Mouse (Mus musculus): ENCODE results near the gene Pxmp4. TPM values are rescaled to one million over a fixed set of nuclear protein-coding genes. Genes with fewer than 3 reads are reported as not detected.

Gene Pxmp4
- polyA plus RNA-seq, 1 experiment, result 22.7 TPM

- 66% methylated on average over 19 of the region's 19 CpGs for WGBS
- DNase-seq (ENCODE audit: low read depth, low spot score), result no peak
Observed at GRCm38 (mm10) chr2:154614841-154615576, 11.5 kb upstream of the Pxmp4 start.

GRCm38 (mm10) chr2:154613118-154614115 lies 9.9 kb upstream of the Pxmp4 start, which contains the start of the genes Zfp341 and 4930519P11Rik:
TSS of gene Zfp341 (plus strand) at chr2:154613297.
TSS of gene 4930519P11Rik (minus strand) at chr2:154613437.
- peak; percentile 60 for DNase-seq (ENCODE audit: low read depth, low spot score)
- 1% methylated on average over 92 of the region's 98 CpGs for WGBS

- DNase-seq (ENCODE audit: low read depth, low spot score), result no peak
- WGBS, result 53% methylated on average over 10 of the region's 10 CpGs
Observed at GRCm38 (mm10) chr2:154609050-154609767, 5.7 kb upstream of the Pxmp4 start.

GRCm38 (mm10) chr2:154606965-154607364 lies 3.5 kb upstream of the Pxmp4 start:
- DNase-seq (ENCODE audit: low read depth, low spot score), result no peak
- 71% methylated on average over 1 of the region's 1 CpGs for WGBS

- WGBS, result 12% methylated on average over 7 of the region's 7 CpGs
- DNase-seq (ENCODE audit: low read depth, low spot score), result no peak
Observed at GRCm38 (mm10) chr2:154604156-154604555, 648 bp upstream of the Pxmp4 start.

GRCm38 (mm10) chr2:154603007-154603637 lies 386 bp downstream of the Pxmp4 start:
- 3% methylated on average over 22 of the region's 22 CpGs for WGBS
- peak; percentile 37 for DNase-seq (ENCODE audit: low read depth, low spot score)

- no peak for DNase-seq (ENCODE audit: low read depth, low spot score)
- WGBS, result 50% methylated on average over 3 of the region's 3 CpGs
Observed at GRCm38 (mm10) chr2:154601324-154601723, 2.2 kb downstream of the Pxmp4 start.

- 69% methylated on average over 6 of the region's 6 CpGs for WGBS
- DNase-seq (ENCODE audit: low read depth, low spot score), result no peak
Observed at GRCm38 (mm10) chr2:154600586-154600985, 2.9 kb downstream of the Pxmp4 start.

- DNase-seq (ENCODE audit: low read depth, low spot score), result no peak
- 88% methylated on average over 3 of the region's 3 CpGs for WGBS
Observed at GRCm38 (mm10) chr2:154597399-154597798, 6.1 kb downstream of the Pxmp4 start.

- DNase-seq (ENCODE audit: low read depth, low spot score), result no peak
- WGBS, result 89% methylated on average over 5 of the region's 5 CpGs
Observed at GRCm38 (mm10) chr2:154595775-154596174, 7.7 kb downstream of the Pxmp4 start.

- DNase-seq (ENCODE audit: low read depth, low spot score), result peak; percentile 39
- 70% methylated on average over 3 of the region's 3 CpGs for WGBS
Observed at GRCm38 (mm10) chr2:154593025-154593424, 10.5 kb downstream of the Pxmp4 start.

- 71% methylated on average over 3 of the region's 3 CpGs for WGBS
- DNase-seq (ENCODE audit: low read depth, low spot score), result no peak
Observed at GRCm38 (mm10) chr2:154591239-154591638, 12.3 kb downstream of the Pxmp4 start.

GRCm38 (mm10) chr2:154589051-154589450 lies 14.5 kb downstream of the Pxmp4 start:
- 90% methylated on average over 4 of the region's 4 CpGs for WGBS
- no peak for DNase-seq (ENCODE audit: low read depth, low spot score)

- DNase-seq (ENCODE audit: low read depth, low spot score), result no peak
- 81% methylated on average over 5 of the region's 5 CpGs for WGBS
Observed at GRCm38 (mm10) chr2:154586405-154586804, 17.1 kb downstream of the Pxmp4 start.

GRCm38 (mm10) chr2:154584931-154585601 lies 18.4 kb downstream of the Pxmp4 start:
- WGBS, result 59% methylated on average over 17 of the region's 17 CpGs
- no peak for DNase-seq (ENCODE audit: low read depth, low spot score)

- no peak for DNase-seq (ENCODE audit: low read depth, low spot score)
- 65% methylated on average over 15 of the region's 15 CpGs for WGBS
Observed at GRCm38 (mm10) chr2:154583906-154584872, 19.3 kb downstream of the Pxmp4 start.

- no peak for DNase-seq (ENCODE audit: low read depth, low spot score)
- 100% methylated on average over 1 of the region's 1 CpGs for WGBS
Observed at GRCm38 (mm10) chr2:154581421-154581820, 22.1 kb downstream of the Pxmp4 start.

- 68% methylated on average over 8 of the region's 8 CpGs for WGBS
Observed at GRCm38 (mm10) chr2:154580586-154580985, 22.9 kb downstream of the Pxmp4 start.

More at GRCm38 (mm10) chr2:154580586-154580985, 22.9 kb downstream of the Pxmp4 start:
- DNase-seq (ENCODE audit: low read depth, low spot score), result no peak

Measured in large intestine, adult 2 months (tissue).